Mouse (Mus musculus): ENCODE measurements around the gene Nkain2. TPM values are rescaled to one million over a fixed set of nuclear protein-coding genes. Genes with fewer than 3 reads are reported as not detected.
A peak's percentile ranks its signal among the peaks of the same experiment; 100 is the strongest.
"Not testable (repeated sequence)": the region's sequence is repeated elsewhere in the genome, so short reads cannot be mapped to it uniquely, and the experiment has no call there.

Nkain2 gene
- total RNA-seq, 4 experiments from 2014 or later, result 0.22 to 0.27 (median 0.25) TPM; not detected in 1

GRCm38 (mm10) chr10:32058251-32058650 is 832.0 kb downstream of the Nkain2 start:
- no peak for DNase-seq (ENCODE audit: low spot score)

GRCm38 (mm10) chr10:32052546-32053295 is 837.5 kb downstream of the Nkain2 start:
- no peak for DNase-seq (ENCODE audit: low spot score)

DNA sequence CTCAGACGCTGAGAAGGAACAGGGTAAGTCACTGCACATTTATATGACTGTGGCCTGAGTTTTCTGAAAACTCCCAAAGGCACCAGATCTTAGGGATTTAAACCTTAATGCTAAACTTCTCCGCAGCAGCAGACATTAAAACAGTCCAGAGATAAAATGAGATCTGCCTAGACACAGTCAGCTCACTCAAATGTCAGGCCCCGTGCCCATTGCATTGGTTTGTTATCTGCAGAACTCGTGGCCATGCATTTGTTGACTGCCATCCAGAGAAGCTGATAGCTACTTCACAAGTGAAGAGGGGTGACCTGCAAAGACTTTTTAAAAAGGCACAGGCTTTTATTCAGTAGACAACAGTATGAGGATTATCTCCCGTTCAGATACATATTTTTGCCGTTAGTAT is 838.2 kb downstream of the Nkain2 start:
- DNase-seq (ENCODE audit: low spot score), result peak; percentile 23

DNA sequence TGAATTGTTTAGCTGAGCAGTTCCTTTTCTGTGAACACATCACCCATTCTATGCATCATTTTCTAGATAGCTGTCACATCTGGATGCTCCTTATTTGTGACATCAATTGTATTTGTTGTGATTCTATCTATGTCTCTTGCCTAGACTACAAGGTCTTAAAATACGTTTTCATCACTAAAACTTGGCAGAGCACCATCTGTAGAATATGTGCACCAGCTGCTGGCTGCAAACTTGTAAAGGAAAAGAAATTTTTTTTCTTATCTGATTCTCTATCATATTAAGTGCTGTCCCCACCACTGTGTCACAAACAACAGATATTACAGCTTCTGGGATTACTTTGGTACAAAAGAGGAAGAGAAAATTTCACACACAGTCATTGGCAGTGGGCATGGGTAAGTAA is 860.3 kb downstream of the Nkain2 start:
- DNase-seq (ENCODE audit: low spot score), result no peak

DNA sequence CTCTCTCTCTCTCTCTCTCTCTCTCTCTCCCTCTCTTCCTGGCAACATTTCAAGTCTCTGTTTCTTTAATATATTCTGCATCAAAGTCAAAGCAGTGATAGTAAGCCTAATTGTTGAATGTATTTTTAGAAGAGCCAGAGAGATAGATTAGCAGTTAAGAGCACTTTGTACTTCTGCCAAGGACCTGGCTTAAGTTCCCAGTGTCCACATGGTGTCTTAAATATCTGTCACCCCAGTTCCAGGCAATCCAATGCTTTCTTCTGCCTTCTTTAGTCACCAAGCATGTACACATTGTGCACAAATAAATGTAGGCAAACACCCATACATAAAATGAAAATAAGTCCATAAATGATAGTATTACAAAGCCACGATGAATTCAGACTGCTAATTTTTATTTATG is 871.9 kb downstream of the Nkain2 start:
- no peak for DNase-seq (ENCODE audit: low spot score)

DNA sequence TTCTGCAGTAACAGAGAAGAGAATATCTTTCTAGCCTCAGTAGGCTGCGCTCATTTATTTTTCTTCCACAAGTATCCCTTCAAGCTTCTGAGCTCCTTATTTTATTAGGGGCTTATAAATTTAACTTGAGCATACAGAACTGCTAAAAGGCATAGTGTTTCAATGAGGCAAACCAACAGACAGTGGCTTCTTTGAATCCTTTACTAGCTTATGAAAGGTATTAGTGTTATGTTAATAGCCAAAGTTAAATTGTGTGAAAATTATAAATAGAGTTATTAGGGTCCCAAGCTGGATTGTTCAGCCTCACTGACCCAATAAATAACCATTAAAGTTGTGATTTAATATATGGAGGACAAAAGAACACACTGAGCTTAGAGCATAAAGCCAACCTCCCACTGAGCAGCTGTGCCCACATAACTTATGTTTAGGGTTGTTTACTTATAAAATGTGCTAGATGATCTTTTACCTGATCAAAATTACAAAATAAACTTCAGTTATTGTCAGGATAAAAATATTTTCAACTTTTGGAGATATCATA is 889.0 kb downstream of the Nkain2 start:
- no peak for DNase-seq (ENCODE audit: low spot score)

DNA sequence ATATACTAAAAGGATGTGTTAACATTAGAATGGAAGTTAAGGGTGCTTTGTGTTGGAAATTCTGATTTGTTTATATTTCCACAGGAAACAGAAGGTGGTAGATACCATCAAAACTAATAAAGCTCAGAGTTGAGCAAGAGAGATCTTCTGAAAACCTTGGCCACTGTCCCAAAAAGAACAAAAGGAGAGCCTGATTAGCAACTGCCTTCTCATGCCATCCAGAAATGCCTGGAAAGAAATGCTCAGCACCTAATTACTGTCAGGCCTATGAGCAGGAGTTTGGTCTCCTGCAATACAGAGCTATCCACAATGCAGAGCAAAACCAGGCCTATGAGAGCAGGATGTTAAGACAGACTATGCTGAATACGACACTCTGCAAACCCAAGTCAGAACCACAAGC is 897.1 kb downstream of the Nkain2 start:
- DNase-seq (ENCODE audit: low spot score), result no peak

DNA sequence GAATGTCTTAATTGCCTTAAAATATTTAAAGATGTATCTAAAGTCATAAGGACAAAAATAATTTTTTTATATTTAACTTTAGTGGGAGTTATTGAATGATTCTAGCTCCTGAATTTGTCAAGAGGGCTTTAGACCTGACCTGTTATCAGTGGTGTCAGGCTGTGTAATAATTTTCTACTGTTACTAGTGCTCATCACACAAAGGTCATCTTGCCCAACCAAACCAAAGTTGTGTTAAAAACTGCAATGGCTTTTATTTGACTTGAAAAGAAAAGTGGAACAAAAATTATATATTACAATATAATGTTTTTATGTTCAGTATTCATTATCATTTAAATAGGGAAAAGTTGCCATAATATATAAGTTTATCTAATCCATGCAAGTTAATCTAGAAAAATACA is 911.9 kb downstream of the Nkain2 start:
- no peak for DNase-seq (ENCODE audit: low spot score)

DNA sequence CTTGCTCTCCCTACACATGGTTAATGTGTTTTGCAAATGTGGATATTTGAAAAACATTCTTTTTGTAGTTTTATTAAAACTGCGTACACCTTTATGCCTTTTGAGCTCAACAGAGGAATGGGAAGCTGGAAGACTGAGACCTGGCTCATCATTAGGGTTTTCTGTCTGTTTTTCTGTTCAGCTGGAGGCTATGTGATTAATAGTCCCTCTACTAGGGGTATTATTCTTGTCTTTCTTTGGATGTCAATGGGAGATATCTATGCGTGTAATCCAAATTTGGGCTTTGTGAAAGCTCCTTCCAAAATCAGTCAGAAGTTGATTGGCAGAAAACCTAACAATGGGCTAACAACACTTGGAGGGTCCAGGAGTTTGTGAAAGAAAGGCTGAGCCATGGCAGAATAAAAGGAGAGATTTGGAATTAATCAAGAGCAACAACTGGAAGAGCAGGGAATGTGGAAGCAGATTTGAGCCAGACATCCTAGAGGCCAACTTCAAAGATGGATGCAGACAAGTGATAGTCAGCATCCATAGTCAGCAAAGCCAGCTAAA is 943.0 kb downstream of the Nkain2 start:
- no peak for DNase-seq (ENCODE audit: low spot score)

DNA sequence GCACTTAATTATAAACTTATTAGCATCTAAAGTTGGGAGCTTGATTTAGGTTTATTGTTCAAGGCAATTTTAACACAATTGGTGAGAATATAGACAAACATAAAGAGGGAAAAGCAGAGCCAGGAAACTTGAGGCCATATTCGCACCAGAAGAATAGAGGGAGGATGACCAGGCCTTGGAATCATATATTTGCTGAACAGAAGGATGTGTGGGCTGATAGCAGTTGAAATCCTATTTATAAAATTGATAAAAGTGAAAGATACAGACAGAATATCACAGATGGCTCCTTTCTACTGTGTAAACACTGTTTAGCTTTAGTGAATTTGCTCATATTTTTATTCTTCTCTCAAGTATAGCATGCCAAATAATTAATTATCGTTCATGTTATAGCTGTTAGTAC is 958.3 kb downstream of the Nkain2 start:
- no peak for DNase-seq (ENCODE audit: low spot score)

DNA sequence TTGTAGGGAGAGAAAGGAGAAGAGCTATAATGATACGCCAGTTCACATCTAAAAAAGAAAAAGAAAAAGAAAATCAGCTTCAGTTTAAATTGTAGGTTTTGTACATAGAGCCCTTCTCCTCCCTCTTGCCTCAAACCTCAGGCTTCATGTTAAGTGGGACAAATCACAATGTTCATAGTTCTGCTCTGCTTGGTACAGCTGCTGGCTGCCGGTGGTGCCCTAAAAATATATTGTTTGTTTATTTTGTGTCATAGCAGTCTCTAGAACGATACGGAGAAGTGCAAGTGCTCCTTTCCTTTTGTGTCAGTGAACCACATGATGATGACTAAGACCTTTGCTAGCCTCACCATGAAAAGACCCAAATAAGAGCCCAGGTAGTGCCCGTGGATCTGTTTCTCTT is 962.6 kb downstream of the Nkain2 start:
- peak; percentile 38 for DNase-seq (ENCODE audit: low spot score)

- not testable (repeated sequence) for DNase-seq (ENCODE audit: low spot score)
Observed at GRCm38 (mm10) chr10:31920901-31921300, 969.4 kb downstream of the Nkain2 start.

- DNase-seq (ENCODE audit: low spot score), result no peak
Observed at GRCm38 (mm10) chr10:31907488-31907887, 982.8 kb downstream of the Nkain2 start.

DNA sequence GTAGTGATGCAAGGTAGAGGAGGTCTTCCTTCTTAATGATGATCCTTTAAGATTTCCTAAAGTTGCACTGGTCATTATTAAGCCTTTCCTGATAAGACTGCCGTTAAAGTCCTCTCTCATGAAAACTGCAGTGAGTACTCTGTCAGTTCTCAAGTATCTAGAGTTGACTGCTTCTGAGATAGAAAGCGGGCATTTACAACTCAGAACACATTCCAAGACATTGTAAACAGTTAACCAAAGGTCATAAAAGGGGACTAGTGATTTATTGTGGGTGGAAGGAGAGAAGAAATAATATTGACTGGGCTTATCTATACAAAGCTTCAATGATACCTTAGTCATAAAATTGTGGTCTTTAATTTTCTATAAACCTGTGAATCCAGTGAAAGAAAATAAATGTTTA is 990.8 kb downstream of the Nkain2 start:
- DNase-seq (ENCODE audit: low spot score), result no peak

GRCm38 (mm10) chr10:31873323-31873895 is 1016.9 kb downstream of the Nkain2 start:
- no peak for DNase-seq (ENCODE audit: low spot score)

DNA sequence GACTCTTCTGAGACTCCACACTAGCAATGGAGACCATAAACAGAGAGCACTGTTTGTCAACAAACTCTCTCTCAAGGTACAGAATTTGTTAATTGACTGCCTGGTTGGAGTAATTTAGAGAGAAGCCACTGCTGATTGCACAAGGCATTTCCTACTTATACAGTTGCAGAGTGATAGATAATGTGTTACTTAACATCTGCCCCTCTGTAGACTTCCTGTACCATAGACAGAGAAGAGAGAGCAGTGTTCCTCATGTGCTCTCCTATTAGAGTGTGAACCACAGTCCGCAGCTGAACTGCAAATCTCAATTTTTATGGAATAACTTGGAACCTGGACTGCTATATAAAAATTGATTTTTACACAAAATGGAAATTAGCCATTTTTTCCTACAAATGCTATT is 1022.0 kb downstream of the Nkain2 start:
- no peak for DNase-seq (ENCODE audit: low spot score)

GRCm38 (mm10) chr10:31827041-31827440 is 1063.2 kb downstream of the Nkain2 start:
- DNase-seq (ENCODE audit: low spot score), result no peak

DNA sequence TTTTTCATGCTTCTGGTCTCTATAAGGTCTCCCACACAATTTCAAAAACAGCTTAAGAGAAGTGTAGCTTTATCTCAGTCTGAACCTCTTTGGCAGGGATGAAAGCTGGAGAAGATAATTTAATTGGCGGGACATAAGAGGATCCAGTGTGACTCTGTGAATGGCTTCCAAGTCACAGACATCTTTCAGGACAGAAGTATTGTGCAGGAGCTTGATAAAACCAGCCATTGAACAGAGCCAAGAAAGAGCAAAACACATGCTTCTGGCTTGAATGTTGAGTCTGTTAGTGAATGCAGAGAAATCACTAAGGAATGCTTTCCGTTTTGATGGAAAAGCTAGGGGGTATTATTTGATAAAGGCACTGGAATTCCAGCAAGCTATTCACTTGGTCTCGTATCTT is 1077.7 kb downstream of the Nkain2 start:
- peak; percentile 8 for DNase-seq (ENCODE audit: low spot score)

DNA sequence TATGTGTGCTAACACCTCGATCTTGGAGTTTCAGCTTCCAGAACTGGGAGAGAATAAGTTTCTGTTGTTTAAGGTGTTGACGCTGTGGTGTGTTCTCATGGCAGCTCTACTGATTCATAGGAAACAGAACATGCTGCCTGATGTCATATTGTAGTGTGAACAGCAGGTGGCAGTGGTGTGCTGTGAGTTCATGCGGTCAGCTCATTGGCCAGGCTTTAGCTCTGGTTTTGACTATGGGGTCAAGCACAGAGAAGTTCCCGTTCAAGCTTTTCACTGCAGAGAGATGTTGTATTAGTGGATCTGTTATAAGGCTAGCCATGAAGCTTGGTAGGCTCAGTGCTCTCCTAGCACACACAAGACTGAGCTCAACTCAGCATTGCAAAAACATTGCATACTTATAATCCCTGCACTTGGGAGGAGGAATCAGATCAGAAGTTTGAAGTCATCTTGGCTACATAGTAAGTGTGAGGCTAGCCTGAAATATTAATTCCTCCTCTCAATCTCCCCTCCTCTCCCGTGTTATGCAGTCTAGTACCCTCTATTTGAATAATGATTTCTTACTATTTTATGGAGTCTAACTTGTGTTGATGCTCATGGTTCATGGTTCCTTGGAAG is 1147.7 kb downstream of the Nkain2 start:
- peak; percentile 23 for DNase-seq (ENCODE audit: low spot score)

- no peak for DNase-seq (ENCODE audit: low spot score)
Observed at GRCm38 (mm10) chr10:31728036-31728435, 1162.2 kb downstream of the Nkain2 start.

- DNase-seq (ENCODE audit: low spot score), result no peak
Observed at GRCm38 (mm10) chr10:31647270-31647669, 1243.0 kb downstream of the Nkain2 start.

DNA sequence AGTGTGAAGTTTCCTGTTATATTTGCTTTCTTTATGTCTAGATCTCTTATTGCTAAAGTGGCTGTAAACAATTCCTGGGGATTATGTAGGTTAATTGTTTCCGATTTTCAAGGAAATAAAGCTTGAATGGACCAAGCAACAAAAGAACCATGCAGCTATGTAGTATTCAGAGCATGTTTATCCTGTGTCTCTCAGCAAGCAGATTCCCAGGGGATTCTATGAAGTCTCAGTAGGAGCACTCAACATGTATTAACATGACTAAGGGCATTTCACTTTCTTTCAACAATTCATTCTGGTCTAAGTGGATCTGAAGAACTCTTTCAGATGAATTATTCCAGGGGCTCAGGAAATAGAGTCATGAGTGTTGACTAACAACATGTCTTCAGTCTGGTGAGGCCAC is 1244.2 kb downstream of the Nkain2 start:
- DNase-seq (ENCODE audit: low spot score), result no peak

All from heart, adult 8-10 months (tissue).